Mouse (Mus musculus) heart, embryonic 16.5 days (tissue): ENCODE results near the gene BC048679. TPM values are rescaled to one million over a fixed set of nuclear protein-coding genes. Genes with fewer than 3 reads are reported as not detected.

ENCODE experiments used
- ATAC-seq: fragments of 200-750 bp; cut with Nextera tagmentation; replicated peaks from 2 replicates; pipeline ENCODE4 v1.8.0; 2017; ENCODE audit warnings: moderate number of reproducible peaks; ENCODE audit not compliant: insufficient read depth, low FRiP score; ENCODE audit errors: extremely low read depth
- H3K27ac ChIP-seq: fragments of 300-500 bp; sonication (generic); 2 replicates; pipeline ENCODE4 v1.5.1; 2014; ENCODE audit warnings: mild to moderate bottlenecking, low read length, control low read depth, moderate library complexity
- H3K27me3 ChIP-seq: fragments of 300-500 bp; sonication (generic); 2 replicates; pipeline ENCODE4 v1.6.1; 2014; ENCODE audit warnings: low read length, mixed read lengths; ENCODE audit not compliant: control insufficient read depth, insufficient read depth
- H3K36me3 ChIP-seq: fragments of 300-500 bp; sonication (generic); 2 replicates; pipeline ENCODE4 v1.6.1; 2014; ENCODE audit not compliant: control insufficient read depth, insufficient read depth
- H3K4me1 ChIP-seq: fragments of 300-500 bp; sonication (generic); 2 replicates; pipeline ENCODE4 v1.6.1; 2014; ENCODE audit warnings: low read length, mixed read lengths; ENCODE audit not compliant: control insufficient read depth, insufficient read depth
- H3K4me2 ChIP-seq: fragments of 300-500 bp; sonication (generic); 2 replicates; pipeline ENCODE4 v1.6.1; 2014; ENCODE audit warnings: low read depth, mild to moderate bottlenecking, control low read depth, low read length
- H3K4me3 ChIP-seq: fragments of 300-500 bp; sonication (generic); 2 replicates; pipeline ENCODE4 v1.5.1; 2014; ENCODE audit warnings: mild to moderate bottlenecking, control low read depth, low read length
- H3K9ac ChIP-seq: fragments of 300-500 bp; sonication (generic); 2 replicates; pipeline ENCODE4 v1.6.1; 2014; ENCODE audit warnings: low read length, control low read depth
- H3K9me3 ChIP-seq: fragments of 300-500 bp; sonication (generic); replicated peaks from 2 replicates; pipeline ENCODE4 v1.6.1; 2016; ENCODE audit warnings: low read length; ENCODE audit not compliant: control insufficient read depth
- WGBS: fragments of 180-500 bp; shearing (Covaris S2); extraction: QIAGEN DNeasy Blood & Tissue Kit; methylation state at CpG from one replicate; pipeline ENCODE4 v1.1.7; 2014; 5-methylcytosine and 5-hydroxymethylcytosine counted together
- polyA plus RNA-seq: library from polyadenylated mRNA; unstranded; fragments of >200 nt; fragmentation: Nextera tagmentation; extraction: Ambion mirVana; gene quantifications from 2 replicates; pipeline ENCODE4 v1.2.1, GENCODE M21; 2015

BC048679 gene
- polyA plus RNA-seq, result not detected in 2 replicates

- Histone ChIP-seq H3K36me3 (no peaks in the 10 kb centered on the region), H3K4me1 (peaks cover 4% of the 10 kb centered on the region), H3K27me3 (peaks cover 22% of the 10 kb centered on the region), H3K9me3 (no peaks in the 10 kb centered on the region), H3K9ac (no peak within 1 kb of the TSS), H3K4me2 (no peak within 1 kb of the TSS), H3K27ac (no peak within 1 kb of the TSS), H3K4me3 (no peak within 1 kb of the TSS)
- no peak for ATAC-seq
- 48% methylated on average over 7 of the region's 7 CpGs for WGBS
These were observed at the start of gene BC048679 for GRCm38 (mm10) chr7:81498181-81498580. Gene BC048679, minus strand, starts transcription at chr7:81498281.

GRCm38 (mm10) chr7:81542934-81543333 lies 44.9 kb upstream of the BC048679 start:
- no peaks in the 10 kb centered on the region for H3K27me3 ChIP-seq
- H3K4me1 ChIP-seq, result no peaks in the 10 kb centered on the region
- no peak overlapping the region for H3K9ac ChIP-seq
- H3K4me3 ChIP-seq, result no peak overlapping the region
- no peak overlapping the region for H3K27ac ChIP-seq
- WGBS, result 80% methylated on average over 8 of the region's 8 CpGs
- H3K36me3 ChIP-seq, result peaks cover 51% of the 10 kb centered on the region
- ATAC-seq, result no peak
- no peak overlapping the region for H3K4me2 ChIP-seq
- no peaks in the 10 kb centered on the region for H3K9me3 ChIP-seq

GRCm38 (mm10) chr7:81541924-81542524 lies 43.9 kb upstream of the BC048679 start:
- H3K4me1 ChIP-seq, result no peaks in the 10 kb centered on the region
- H3K36me3 ChIP-seq, result peaks cover 45% of the 10 kb centered on the region
- H3K9ac ChIP-seq, result no peak overlapping the region
- no peaks in the 10 kb centered on the region for H3K27me3 ChIP-seq
- no peak overlapping the region for H3K4me3 ChIP-seq
- no peak overlapping the region for H3K4me2 ChIP-seq
- no peak overlapping the region for H3K27ac ChIP-seq
- H3K9me3 ChIP-seq, result no peaks in the 10 kb centered on the region
- 80% methylated on average over 7 of the region's 7 CpGs for WGBS
- no peak for ATAC-seq

GRCm38 (mm10) chr7:81540999-81541398 lies 42.9 kb upstream of the BC048679 start:
- H3K27me3 ChIP-seq, result no peaks in the 10 kb centered on the region
- H3K9me3 ChIP-seq, result no peaks in the 10 kb centered on the region
- H3K36me3 ChIP-seq, result peaks cover 52% of the 10 kb centered on the region
- no peak overlapping the region for H3K9ac ChIP-seq
- no peak overlapping the region for H3K4me3 ChIP-seq
- no peaks in the 10 kb centered on the region for H3K4me1 ChIP-seq
- ATAC-seq, result no peak
- H3K27ac ChIP-seq, result no peak overlapping the region
- 57% methylated on average over 1 of the region's 1 CpGs for WGBS
- no peak overlapping the region for H3K4me2 ChIP-seq

- no peak overlapping the region for H3K27ac ChIP-seq
- no peak for ATAC-seq
- H3K4me1 ChIP-seq, result no peaks in the 10 kb centered on the region
- H3K9ac ChIP-seq, result no peak overlapping the region
- no peak overlapping the region for H3K4me2 ChIP-seq
- no peak overlapping the region for H3K4me3 ChIP-seq
- peaks cover 52% of the 10 kb centered on the region for H3K36me3 ChIP-seq
- H3K9me3 ChIP-seq, result no peaks in the 10 kb centered on the region
- 38% methylated on average over 2 of the region's 2 CpGs for WGBS
- H3K27me3 ChIP-seq, result no peaks in the 10 kb centered on the region
These were observed 41.5 kb upstream of the BC048679 start for GRCm38 (mm10) chr7:81539565-81539964.

- Histone ChIP-seq H3K9me3 (peaks cover 6% of the 10 kb centered on the region), H3K27me3 (no peaks in the 10 kb centered on the region), H3K4me1 (no peaks in the 10 kb centered on the region), H3K9ac (no peak overlapping the region), H3K4me2 (no peak overlapping the region), H3K4me3 (no peak overlapping the region), H3K36me3 (peaks cover 58% of the 10 kb centered on the region), H3K27ac (no peak overlapping the region)
- ATAC-seq, result no peak
- 68% methylated on average over 2 of the region's 2 CpGs for WGBS
These were observed 40.1 kb upstream of the BC048679 start for GRCm38 (mm10) chr7:81538070-81538675.

- 80% methylated on average over 4 of the region's 4 CpGs for WGBS
- Histone ChIP-seq H3K27ac (no peak overlapping the region), H3K9me3 (peaks cover 6% of the 10 kb centered on the region), H3K36me3 (peaks cover 66% of the 10 kb centered on the region), H3K9ac (no peak overlapping the region), H3K27me3 (no peaks in the 10 kb centered on the region), H3K4me2 (no peak overlapping the region), H3K4me1 (no peaks in the 10 kb centered on the region), H3K4me3 (no peak overlapping the region)
- no peak for ATAC-seq
These were observed 38.4 kb upstream of the BC048679 start for GRCm38 (mm10) chr7:81536478-81536877.

GRCm38 (mm10) chr7:81531462-81531861 lies 33.4 kb upstream of the BC048679 start:
- no peak overlapping the region for H3K27ac ChIP-seq
- WGBS, result 48% methylated on average over 1 of the region's 1 CpGs
- H3K36me3 ChIP-seq, result peaks cover 76% of the 10 kb centered on the region
- peaks cover 6% of the 10 kb centered on the region for H3K9me3 ChIP-seq
- H3K4me1 ChIP-seq, result no peaks in the 10 kb centered on the region
- H3K4me2 ChIP-seq, result no peak overlapping the region
- no peaks in the 10 kb centered on the region for H3K27me3 ChIP-seq
- no peak overlapping the region for H3K9ac ChIP-seq
- no peak for ATAC-seq
- no peak overlapping the region for H3K4me3 ChIP-seq

- Histone ChIP-seq H3K27me3 (no peaks in the 10 kb centered on the region), H3K27ac (no peak overlapping the region), H3K4me3 (no peak overlapping the region), H3K4me2 (no peak overlapping the region), H3K9ac (no peak overlapping the region), H3K9me3 (0 out of 2 replicates have a peak, but pooled peaks cover under 1% of the 10 kb centered on the region), H3K4me1 (peaks cover 12% of the 10 kb centered on the region), H3K36me3 (peaks cover 57% of the 10 kb centered on the region)
- no peak for ATAC-seq
- WGBS, result 92% methylated on average over 8 of the region's 8 CpGs
These were observed 30.8 kb upstream of the BC048679 start for GRCm38 (mm10) chr7:81528918-81529317.
